Mouse (Mus musculus): ENCODE results near the gene Msl3.

DNA sequence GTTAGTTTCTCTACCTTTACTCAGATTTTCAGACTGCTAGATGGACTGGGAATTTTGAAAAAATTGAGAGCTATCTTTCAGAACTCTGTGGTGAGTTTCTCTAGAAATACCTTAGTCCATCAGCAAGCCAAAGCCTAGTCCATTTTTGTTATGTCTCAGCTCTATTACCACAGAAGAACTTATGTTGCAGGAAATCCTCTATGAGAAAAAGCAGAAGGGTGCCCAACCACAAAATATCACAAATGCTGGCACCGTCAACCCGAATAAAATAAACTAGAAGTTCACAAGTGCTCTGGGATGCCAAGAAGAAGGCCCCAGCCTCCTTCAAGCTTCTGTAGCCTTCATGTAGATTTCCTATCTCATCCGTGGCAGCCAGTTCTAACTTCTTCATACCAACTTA, 14.4 kb downstream of the Msl3 start:
- TF ChIP-seq CTCF (IDR thresholded peaks at IDR 0.05; ENCODE audit: extremely low read depth, insufficient read depth, low read length) (no peak), POLR2A (IDR thresholded peaks at IDR 0.05; ENCODE audit: extremely low read depth, insufficient read depth, low read length) (no peak)

All from cortical plate, adult 2 months (tissue).